Mouse (Mus musculus) liver, postnatal 0 days (tissue): ENCODE data around the gene Meiob.

ENCODE experiments used
- CTCF ChIP-seq: sonication (generic); IDR thresholded peaks from 2 replicates; pipeline ENCODE4 v1.5.1; 2016; ENCODE audit warnings: antibody characterized with exemption, low read depth
- EP300 ChIP-seq: IDR thresholded peaks from 2 replicates; pipeline ENCODE4 v1.6.1; 2016; ENCODE audit warnings: antibody characterized with exemption, low read depth, mild to moderate bottlenecking

- TF ChIP-seq CTCF (no peak), EP300 (no peak)
Observed at GRCm38 (mm10) chr17:24878531-24878930, 74.4 kb downstream of the Meiob start.
